Mouse (Mus musculus) left cerebral cortex, postnatal 4 days (tissue): ENCODE measurements around the gene Lactb. TPM values are rescaled to one million over a fixed set of nuclear protein-coding genes. Genes with fewer than 3 reads are reported as not detected.
"Not testable (repeated sequence)": the region's sequence is repeated elsewhere in the genome, so short reads cannot be mapped to it uniquely, and the experiment has no call there.

Experiments
- DNase-seq: peaks from one replicate; pipeline ENCODE4 v3.0.0-alpha.2; 2022
- intact Hi-C: fragments of 180-260 bp; cut with DNase I; formaldehyde crosslinking; loops from one replicate; pipeline ENCODE4 v1.15.1; 2025
- total RNA-seq, 2 experiments: library from RNA; stranded (reverse); gene quantifications; 2 replicates each; pipeline ENCODE4 v1.2.3; 2021

Gene Lactb
- total RNA-seq, 2 experiments from 2014 or later, result 15.9 to 19.4 TPM

DNA sequence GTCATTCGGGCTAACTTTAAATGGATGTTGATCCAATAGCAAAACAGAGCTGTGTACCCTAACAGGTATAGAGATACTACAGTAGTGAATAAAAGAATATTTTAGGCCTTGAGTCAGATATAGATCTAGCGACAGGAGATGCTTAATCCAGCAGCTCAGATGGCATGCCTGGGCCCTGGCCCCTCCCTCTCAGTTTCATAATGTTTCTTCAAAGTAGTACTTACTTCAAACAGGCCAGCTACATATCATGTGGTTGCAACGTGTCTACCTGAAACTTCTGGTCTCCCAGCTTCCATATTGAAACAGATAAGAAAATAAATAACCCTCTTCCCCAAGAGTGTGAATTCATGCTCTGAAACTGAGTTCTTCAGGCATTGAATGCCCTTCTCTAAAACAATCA is 49.4 kb downstream of the Lactb start:
- intact Hi-C loops, result no loop called here
- DNase-seq, result no peak

DNA sequence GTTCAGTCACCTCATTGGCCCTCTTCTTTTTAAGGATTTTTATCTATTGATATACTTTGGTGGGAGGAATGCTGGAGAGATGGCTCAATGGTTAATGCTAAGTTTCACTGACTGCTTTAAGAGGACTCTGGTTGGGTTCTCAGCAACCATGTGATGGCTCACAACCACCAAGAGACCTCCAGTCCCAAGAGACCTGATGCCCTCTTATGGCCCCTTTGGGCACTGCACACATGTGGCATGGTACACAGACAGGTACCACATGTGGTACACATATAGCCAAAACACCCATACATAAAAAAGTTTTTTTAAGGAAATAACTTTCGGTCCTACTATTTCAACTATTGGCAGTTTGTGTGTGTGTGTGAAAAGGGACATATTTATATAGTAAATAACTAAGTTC is 53.2 kb downstream of the Lactb start:
- intact Hi-C loops, result no loop called here
- no peak for DNase-seq

DNA sequence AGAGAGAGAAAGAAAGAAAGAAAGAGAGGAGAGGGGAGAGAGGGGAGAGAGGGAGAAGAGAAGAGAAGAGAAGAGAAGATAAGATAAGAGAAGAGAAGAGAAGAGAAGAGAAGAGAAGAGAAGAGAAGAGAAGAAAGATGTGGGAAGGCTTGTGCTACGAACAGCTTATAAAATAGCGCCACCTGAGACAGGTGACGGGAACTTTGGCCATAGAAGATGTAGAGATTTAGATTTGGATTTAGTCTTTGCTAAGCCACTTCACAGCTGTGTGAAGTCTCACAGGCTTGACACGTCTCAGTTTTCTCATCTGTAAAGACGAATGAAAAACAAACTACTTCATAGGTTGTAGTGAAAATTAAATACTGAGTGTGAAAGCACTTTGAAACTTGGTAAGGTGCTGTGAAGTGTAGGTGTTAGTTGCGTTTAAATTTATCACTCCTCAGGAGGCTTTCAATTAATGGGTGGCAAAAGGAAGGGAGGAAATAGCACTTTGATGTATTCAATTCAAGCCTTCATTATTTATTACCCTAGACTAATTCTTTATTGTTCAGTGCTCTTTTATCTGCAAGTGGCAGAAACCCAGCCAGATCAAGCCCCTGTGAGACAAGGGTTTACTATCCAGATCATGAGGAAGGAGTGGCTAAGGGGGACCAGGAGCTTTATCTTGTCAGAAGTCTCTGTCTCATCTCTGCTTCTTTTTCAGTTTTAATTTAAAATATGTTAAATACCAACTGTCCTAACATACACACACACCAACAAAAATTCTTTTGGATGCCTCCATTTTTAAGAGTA is 54.6 kb downstream of the Lactb start:
- DNase-seq, result no peak
- intact Hi-C loops, result no loop called here

DNA sequence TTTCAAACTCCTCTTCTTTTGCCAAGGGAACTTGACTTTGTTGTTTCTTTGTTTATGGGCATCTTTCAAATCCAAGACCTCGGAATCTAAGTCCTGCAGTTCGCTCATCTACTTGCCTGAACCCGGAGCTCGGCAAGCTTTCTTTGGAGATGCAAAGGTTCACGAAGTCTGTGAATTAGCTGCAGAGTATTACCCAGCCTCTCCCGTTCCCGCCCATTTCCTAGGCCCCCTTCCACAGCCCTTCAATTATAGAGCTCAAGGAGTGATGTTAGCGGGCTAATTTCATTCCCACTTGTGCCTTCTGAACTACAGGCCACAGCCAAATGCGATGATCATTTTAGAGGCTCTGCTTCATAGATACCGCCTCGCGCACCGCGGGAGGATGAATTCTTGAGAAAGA is 55.3 kb downstream of the Lactb start:
- intact Hi-C loops, result loop anchor here (10.0 kb wide), 1 partner anchor 55 kb away; no protein-coding TSS in a partner anchor
- DNase-seq, result peak; percentile 6

DNA sequence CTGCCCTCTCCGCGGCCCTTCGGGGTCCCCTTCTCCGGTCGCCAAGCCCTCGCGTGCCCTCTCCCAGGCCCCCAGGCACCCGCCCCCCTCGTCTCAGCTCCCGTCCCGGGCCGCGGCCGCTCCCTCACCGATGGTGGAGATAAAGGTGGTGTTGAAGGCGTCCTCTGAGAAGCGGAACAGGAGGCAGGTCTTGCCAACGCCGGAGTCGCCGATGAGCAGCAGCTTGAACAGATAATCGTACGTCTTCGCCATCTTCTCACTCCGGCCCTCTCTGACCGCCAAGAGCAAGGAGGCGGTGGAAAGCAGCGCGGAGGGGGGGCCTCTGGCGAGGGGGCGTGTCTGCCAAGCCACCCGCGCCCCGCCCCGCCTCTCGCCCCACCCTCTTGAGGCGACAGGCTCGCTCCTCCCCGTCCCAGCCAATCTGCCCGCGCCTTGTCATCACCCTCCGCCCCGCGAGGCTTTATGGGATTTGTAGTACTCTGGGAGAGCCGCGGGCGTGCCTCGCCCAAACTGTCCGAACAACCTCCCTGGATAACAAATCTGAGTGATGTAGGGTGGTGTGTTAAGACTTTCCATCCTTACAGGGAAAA is 55.8 kb downstream of the Lactb start, which contains the start of gene Rab8b:
Gene Rab8b (minus strand): TSS at position 306 of the 590 bp plus-strand sequence.
- intact Hi-C loops, result loop anchor here (10.0 kb wide), 1 partner anchor 55 kb away; no protein-coding TSS in a partner anchor
- peak; percentile 99 for DNase-seq

DNA sequence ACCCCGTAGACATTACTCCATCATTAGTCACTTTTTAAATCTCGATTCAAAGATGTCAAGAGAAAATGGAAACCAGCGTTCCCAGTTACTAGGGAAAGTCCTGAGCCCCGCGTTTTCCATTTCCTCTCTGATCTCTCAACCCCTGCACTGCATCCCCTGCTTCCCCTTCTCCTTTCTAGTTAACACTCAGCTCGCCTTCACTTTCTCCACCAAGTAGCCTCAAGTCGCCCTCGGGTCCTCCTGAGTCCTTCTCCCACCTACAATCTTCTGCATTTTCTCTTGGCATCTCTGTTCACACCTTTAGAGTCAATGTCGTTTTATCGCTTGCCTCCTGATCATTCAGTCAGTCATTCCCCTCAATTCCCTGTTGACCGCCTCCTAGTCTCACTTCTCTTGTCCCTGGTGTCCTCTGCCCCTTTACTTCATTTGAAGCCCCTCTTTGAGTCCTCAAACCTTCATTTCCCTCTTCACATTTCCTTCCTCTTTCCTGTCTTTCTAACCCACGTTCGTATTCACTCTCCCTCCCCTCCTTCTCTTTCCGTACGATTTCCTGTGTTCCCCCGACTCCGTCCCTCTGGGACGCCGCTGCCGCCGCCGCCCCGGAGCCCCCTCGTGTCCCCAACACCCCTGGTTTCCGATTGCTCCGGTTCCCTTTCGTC is 56.5 kb downstream of the Lactb start:
- intact Hi-C loops, result loop anchor here (10.0 kb wide), 1 partner anchor 54 kb away; no protein-coding TSS in a partner anchor
- DNase-seq, result no peak

DNA sequence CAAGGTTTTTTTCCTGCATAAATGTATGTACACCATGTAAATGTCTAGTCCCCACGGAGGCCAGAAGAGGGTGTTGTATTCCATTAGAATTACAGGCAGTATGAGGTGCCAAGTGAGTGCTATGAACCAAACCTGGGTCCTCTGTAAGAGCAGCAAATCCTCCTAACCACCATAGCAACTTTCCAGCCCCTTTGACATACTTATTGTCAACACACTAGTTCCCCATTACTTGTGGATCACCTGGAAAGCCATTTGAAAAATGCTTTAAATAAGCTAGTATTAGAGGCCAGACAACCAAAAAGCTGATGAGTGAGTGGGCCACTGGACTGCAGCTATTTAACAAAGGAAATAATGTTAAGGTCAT is 57.4 kb downstream of the Lactb start:
- intact Hi-C loops, result loop anchor here (10.0 kb wide), 1 partner anchor 53 kb away; no protein-coding TSS in a partner anchor
- no peak for DNase-seq

DNA sequence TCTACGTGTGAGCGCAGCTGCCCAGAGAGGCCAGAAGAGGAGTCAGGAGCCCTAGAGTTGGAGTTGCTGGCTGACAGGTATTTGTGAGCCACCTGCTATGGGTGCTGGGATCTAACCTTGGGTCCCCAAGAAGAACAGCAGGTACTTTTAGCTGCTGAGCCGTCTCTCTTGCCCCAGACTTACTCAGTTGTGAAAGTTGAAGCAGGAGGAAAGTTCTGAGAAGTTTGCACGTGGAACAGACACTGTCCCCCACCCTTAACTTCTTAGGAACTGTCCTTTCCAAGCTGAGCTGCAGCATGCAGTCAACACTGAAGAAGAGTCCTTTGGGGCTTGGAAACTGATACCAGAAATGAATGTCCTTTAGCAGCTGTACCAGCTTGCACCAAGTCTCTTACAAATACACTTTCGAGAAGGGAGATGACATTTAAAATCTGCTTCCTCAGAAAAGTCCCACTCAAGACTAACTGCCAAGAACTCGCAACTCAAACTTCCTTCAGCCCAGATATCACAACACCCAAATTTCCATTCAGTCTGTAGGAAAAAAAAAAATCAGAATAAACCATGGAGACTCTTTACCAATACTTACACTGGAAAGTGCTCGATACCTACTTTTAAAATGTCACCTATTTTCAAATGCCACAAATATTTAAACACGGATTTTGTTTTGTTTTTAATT is 57.9 kb downstream of the Lactb start:
- no peak for DNase-seq
- intact Hi-C loops, result loop anchor here (10.0 kb wide), 1 partner anchor 53 kb away; no protein-coding TSS in a partner anchor

DNA sequence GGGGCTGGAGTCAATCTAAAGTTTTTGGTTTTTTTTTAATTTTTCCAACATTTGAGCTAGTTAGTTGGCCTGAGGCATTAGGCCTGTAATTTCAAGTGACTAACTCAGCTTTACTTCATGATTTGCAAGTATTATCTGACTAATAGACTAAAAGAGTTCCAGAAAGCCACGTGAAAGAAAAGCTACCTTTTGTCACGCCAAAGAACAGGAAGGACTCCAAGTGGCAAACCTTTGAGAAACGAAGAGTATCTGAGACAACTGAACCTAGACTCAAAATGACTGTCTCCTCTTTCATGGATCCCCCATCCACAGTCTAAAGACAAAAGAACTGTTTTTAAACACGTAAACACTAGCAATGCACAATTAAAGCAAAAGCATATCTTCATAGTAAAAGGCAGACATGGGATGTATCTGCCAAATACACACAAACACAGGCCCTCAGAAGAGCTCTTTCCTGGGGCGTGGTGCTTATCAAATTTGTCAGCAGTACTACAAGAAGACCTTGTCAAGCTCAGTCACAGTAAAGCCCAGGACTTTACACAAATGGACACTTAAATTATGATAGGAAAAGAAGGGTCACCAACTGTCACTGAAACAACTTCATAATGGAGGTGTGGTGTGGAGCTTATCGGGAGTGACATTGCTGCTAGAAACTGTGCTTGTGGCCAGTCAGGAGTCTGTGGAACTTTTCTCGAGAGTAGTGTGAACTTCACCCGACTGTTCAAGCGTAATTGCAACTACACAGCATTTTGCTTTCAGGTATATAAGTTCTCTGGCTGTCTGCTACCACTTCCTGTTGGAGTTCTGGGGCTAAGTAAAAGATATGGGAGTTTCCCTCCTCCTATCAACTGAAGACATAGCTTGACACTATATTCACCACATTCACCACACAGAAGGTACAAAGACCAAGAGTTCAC is 59.2 kb downstream of the Lactb start:
- DNase-seq, result no peak
- intact Hi-C loops, result loop anchor here (10.0 kb wide), 1 partner anchor 51 kb away; no protein-coding TSS in a partner anchor

DNA sequence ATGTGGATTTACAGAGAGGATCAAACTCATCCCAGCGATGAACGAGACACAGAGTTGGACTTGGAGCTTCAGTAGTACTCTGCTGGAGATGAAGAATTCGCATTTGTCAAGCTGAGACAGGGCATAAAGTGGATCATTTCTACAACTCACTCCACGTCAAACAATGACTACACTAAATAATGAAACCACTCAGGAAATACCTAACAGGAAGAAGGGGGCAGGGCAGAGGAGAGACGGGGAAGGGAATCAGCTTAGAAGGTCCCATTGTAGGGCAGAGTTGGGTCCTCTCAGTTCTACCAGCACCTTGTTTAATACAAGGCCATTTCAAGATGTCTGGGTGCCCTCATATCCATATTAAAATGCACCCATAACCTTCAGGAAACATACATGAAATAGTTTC is 59.9 kb downstream of the Lactb start:
- intact Hi-C loops, result loop anchor here (10.0 kb wide), 1 partner anchor 51 kb away; no protein-coding TSS in a partner anchor
- no peak for DNase-seq

DNA sequence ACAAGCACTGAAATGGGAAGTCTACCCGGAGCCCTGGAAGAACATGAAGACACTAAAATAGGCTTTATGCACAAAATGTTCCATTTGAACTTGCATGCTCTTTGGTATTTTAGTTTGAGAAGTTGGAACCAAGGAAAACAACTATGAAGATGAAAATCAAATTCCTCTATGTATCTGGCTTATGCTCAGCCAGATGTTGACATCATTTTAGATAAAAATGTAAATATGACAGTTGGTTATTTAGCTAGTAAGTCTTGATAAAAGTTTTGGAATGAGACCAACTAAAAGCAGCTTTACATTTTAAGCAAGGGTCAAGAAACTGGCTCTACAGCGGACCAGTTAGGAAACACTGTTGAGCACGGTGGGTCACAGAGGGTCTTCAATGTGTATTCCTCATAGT is 60.7 kb downstream of the Lactb start:
- intact Hi-C loops, result loop anchor here (10.0 kb wide), 1 partner anchor 50 kb away; no protein-coding TSS in a partner anchor

DNA sequence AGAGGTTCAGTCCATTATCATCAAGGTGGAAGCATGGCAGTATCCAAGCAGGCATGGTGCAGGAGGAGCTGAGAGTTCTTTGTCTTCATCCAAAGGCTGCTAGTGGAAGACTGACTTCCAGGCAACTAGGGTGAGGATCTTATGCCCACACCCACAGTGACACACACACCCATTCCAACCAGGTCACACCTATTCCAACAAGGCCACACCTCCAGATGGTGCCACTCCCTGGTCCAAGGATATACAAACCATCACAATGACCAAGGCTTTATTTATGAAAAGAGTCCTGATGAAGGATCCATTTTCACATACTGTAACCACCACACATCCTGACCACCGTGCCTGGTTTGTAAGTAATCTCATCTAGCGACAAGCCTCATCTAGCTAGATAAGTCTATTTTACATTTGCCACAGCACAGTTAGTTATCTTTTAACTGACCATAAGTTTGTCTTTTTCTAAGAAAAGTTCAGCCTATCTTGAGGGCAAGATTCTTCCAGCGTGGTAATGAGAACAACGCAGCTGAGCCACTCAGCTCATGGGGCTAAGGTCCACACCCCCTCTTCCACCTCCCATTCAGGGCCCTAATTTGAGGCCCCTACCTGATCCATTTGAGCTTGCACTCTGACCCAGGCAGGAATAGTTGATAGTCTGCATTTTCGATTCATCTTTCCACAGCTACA is 61.9 kb downstream of the Lactb start:
- DNase-seq, result not testable (repeated sequence)
- intact Hi-C loops, result loop anchor here (10.0 kb wide), 1 partner anchor 49 kb away; no protein-coding TSS in a partner anchor

More for the DNA sequence above, 60.7 kb downstream of the Lactb start:
- no peak for DNase-seq

DNA sequence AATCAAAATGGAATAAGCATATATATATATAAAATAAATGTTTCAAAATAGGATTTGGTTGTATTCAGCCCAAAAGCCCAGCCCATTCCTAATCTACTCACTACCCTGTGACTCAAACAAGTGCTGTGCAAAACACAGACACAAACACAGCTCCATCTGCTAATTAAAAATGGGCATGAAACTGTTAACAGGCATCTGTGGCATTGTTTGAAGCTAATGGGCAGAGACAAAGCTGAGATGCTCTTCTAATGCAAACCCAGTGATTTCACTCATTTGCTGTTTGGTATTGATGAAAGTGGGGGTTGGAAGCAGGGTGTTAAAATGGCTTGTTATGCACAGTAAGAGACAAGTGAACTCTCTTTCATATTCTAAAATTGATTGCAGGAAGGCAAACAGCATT is 63.0 kb downstream of the Lactb start:
- DNase-seq, result no peak
- intact Hi-C loops, result loop anchor here (10.0 kb wide), 1 partner anchor 48 kb away; no protein-coding TSS in a partner anchor

DNA sequence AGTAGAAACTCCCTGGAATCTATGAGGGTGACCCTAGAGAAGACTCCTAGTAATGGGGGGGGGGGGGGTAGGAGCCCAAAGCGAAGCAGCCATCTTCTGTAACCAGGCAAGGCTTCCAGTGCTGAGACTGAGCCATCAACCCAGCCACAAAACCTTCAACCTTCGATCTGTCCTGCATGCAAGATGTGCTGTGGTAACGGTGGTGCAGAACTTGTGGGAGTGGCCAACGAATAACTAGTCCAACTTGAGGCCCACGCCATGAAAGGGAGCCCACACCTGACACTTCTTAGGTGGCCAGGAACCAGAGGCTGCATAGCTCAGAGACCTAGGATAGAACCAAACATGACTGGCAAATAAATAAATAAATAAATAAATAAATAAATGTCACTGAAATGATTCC is 64.6 kb downstream of the Lactb start:
- intact Hi-C loops, result loop anchor here (10.0 kb wide), 1 partner anchor 46 kb away; no protein-coding TSS in a partner anchor
- no peak for DNase-seq

DNA sequence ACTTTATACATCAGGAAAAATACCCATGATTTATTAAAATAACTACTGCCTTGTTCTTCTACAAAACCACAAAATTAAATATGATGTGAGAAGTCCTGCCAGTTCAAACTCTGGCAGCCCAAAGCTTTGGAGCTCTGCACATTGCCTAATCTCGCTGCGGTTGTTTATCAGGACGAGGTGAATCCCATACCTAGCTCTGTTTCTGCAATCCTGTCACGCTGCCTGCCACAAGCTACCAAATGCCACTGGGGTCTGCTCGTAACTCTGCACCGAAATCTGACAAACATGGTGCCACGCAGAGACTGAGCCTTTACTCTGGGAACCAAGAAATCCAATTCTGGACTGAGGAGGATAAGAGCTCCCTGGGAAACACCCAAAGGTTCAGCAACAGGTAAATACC is 65.4 kb downstream of the Lactb start:
- intact Hi-C loops, result loop anchor here (10.0 kb wide), 1 partner anchor 45 kb away; no protein-coding TSS in a partner anchor
- DNase-seq, result no peak

DNA sequence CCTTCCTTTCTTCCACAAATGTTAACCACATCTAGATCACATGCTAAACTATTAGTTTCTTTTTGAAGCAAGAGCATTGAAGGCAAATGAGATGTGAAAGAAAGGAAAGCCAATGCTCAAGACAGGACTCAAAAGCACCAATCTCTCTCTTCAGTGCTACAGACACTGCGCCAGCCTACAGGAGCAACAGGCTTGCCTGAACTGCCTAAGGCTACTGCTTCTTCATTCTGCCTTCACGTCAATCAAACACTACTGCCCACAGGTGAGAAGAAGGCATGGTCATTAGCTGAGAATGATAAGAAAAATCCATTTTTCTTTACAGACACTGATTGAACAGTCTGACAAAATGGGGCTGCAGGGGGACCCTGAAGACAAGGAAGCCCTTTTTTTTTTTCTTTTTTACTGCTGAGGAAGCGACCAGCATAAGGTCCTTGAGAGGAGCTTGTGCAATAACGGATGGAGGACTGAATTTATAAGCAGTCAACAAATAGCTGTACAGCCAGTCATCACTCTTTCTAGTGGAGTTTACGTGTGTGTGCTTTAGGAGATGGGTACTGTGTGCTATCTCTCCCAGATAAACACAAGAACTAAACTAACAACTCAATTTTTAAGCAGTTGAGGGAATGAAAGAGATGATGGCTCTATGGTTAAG is 67.4 kb downstream of the Lactb start:
- no peak for DNase-seq
- intact Hi-C loops, result no loop called here

DNA sequence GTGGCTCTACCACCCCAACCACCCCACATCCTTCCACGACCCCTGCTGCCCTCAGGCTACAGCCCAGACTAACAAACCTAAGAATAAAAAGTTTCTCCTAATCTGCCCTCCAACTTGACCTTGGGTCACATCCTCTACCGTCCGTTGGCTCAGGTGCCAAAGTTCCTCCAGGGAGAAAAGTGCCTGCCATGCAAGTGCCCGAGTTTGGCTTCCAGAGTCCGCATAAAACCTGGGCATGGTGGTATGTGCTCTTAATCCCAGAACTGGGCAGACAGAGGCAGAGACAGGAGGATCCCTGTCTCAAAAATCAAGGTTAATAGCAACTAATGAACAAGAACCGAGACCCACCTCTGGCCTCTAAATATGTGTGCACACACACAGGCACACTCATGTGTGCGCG is 68.2 kb downstream of the Lactb start:
- intact Hi-C loops, result no loop called here
- no peak for DNase-seq

DNA sequence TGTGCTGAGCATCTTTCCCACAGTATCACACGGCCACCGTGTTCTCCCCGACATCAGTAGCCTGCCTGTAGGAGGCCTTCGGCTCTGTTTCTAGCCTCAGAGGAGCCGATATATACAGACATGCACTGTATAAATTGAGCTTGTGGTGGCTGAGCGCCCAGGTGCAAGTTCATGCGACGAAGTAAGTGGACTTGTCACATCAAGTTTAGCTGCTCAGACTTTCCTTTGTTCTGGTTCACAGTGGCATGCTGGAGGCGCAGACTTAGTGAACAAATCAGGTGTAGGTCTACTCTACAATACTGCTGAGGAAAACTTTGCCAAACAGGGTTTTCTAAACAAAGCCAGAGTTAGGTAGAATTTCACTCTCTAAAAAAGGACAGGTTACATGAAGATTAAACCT is 69.3 kb downstream of the Lactb start:
- intact Hi-C loops, result no loop called here

More for the DNA sequence above, 69.3 kb downstream of the Lactb start:
- no peak for DNase-seq
